Mouse (Mus musculus) CH12.LX (cell line): Measurements from ENCODE around the gene Spop.

ENCODE experiments used
- POLR2A ChIP-seq: IDR thresholded peaks from 2 replicates; pipeline ENCODE4 v1.6.1; 2011; ENCODE audit warnings: low read depth, mild to moderate bottlenecking, improper control_type of control experiment, low read length
- RCOR1 ChIP-seq: conservative IDR thresholded peaks from 2 replicates; pipeline ENCODE4 v1.6.1; 2012; ENCODE audit warnings: low read depth, mild to moderate bottlenecking, inconsistent platforms, low read length, improper control_type of control experiment

DNA sequence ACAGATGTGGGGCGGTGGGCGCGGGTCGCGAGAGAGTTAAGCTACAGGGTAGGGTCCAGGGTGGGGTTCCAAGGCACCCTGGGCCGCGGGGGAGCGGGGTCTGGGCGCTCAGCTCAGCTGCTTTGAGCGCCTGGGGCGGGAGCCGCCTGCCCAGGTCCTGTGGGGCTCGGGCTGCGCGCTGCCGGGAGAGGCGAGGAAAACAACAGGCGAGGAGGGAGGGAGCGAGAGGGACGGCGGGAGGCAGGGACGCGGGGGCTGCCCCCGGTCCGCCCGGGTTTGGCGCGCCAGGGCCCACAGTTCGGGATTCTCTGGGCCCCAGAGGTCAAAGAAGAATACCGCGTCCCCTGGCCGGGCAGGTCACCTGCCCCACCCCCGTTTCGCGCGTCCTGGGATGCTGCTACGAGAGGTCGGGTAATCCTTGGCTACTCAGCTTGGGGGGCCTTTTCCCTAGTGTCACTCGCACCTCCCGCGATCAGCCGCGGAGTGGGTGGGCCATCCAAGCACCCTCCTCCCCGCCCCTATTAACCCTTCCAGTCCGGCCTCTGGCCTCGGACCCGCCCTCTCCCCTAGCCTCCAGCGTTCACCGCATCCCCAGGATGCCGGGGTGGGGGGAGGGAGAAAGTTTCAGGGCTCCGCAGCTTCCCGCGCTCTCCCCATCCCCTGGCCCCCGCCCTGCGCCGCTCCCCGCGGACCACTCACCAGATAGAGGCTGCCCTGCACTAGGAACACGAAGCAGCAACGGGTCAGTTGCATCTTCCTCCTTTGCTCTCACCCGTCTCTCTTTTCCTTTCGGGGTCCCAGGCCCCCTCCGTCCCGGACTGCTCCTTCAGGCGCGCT lies 99.8 kb downstream of the Spop start:
- TF ChIP-seq POLR2A: no peak
- no peak for TF ChIP-seq RCOR1
